In the genomic region with DNA sequence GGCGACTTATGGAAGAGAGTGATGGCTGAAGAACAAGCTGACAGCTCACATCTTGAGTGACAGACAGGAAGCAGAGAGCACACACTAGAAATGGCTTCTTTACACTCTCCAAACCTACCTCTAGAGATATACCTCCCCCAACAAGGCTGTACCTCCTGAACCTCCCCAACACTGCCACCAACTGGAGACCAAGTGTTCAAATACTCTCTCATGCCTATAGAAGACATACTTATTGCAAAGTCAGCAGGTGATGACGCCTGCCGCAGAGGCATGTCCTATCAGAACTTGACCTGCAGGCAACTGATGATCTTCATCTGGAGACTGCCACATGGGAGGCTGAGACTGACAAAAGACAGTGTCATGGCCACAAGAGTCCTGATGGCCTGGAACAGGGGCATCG, we compare ENCODE assay signal across 15 mouse cellular contexts.
"Had no signal": no experiment of that assay in that cellular context is flagged by ENCODE, and none has a peak within 500 bp of the region (broad histone marks: within the 10 kb centered on the region; RNA-seq: fewer than 3 reads in every experiment).

No protein-coding gene starts in this region.

- H3K36me3 ChIP-seq: intestine, embryonic 15.5 days; liver, embryonic 13.5 days; midbrain, embryonic 12.5 days; midbrain, embryonic 15.5 days had no signal

- H3K4me1 ChIP-seq: intestine, embryonic 15.5 days; liver, embryonic 13.5 days; midbrain, embryonic 12.5 days had no signal

- H3K9ac ChIP-seq: intestine, embryonic 15.5 days; liver, embryonic 13.5 days; midbrain, embryonic 12.5 days; midbrain, embryonic 15.5 days had no signal

- DNase-seq: kidney, adult 11 months; kidney, adult 9 months; kidney, postnatal 14 days; kidney, postnatal 4 days; layer of hippocampus, postnatal 36 days; liver, embryonic 13.5 days; lung, adult 2 months; lung, postnatal 36 days; thymus, adult 2 months; thymus, postnatal 14 days; thymus, postnatal 4 days had no signal

- H3K4me3 ChIP-seq: intestine, embryonic 15.5 days; left cerebral cortex, adult 2 months; liver, embryonic 13.5 days; midbrain, embryonic 12.5 days; midbrain, embryonic 15.5 days had no signal

- H3K27ac ChIP-seq: intestine, embryonic 15.5 days; left cerebral cortex, adult 2 months; liver, embryonic 13.5 days; midbrain, embryonic 12.5 days; midbrain, embryonic 15.5 days had no signal

- H3K9me3 ChIP-seq: intestine, embryonic 15.5 days; liver, embryonic 13.5 days; midbrain, embryonic 12.5 days; midbrain, embryonic 15.5 days had no signal
